ENCODE assay signal across 15 mouse cellular contexts in the genomic region with DNA sequence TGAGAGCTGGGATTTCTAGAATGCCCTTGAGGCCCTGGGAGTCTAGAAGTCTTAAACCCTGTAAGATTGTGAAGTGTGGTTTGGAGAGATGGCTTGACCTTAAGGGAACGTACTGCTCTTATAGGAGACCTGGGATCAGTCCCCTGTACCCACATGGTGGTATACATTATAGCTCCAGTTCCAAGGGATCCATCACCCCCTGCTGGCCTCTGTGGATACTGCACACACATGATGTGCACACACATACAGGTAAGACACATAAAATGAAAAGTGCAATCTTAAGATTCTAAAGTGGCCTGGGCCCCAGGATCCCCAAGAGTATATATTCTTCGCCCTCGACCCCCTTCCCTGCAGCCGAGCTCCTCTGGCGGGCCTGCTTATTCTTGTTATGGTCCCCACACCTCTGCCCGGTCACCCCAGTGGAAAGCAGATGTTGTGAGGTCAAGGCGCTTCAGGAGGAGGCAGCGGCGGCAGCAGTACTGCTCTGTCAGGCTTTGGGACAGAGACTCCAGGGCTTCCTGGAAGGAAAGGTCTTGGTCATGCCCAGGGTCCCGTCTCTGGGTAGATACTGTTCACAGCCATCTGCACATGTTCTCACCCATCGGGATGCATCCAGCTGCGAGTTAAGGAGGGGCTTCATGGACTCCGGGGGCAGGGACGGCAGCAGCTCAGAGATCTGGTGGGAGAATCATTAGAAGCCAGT. TPM values are rescaled to one million over a fixed set of nuclear protein-coding genes. Genes with fewer than 3 reads are reported as not detected.
A peak's percentile ranks its signal among the peaks of the same experiment; 100 is the strongest.
DNase-seq lines count a peak whose midpoint lies in the region; ATAC-seq and TF ChIP-seq lines count a peak whose summit lies in the region.
"Had no signal": no experiment of that assay in that cellular context is flagged by ENCODE, and none has a peak within 500 bp of the region (broad histone marks: within the 10 kb centered on the region; RNA-seq: fewer than 3 reads in every experiment).

No protein-coding gene starts in this region.

- no peak overlapping the region for H3K27ac ChIP-seq in liver, embryonic 14.5 days
- no peak overlapping the region for H3K27ac ChIP-seq in liver, embryonic 11.5 days (ENCODE audit: low read depth, low read length)
- no peak overlapping the region for H3K27ac ChIP-seq in kidney, adult 2 months (ENCODE audit: insufficient read depth, low read depth, low read length)
- H3K27ac ChIP-seq: forebrain, embryonic 15.5 days; limb, embryonic 12.5 days; neural tube, embryonic 13.5 days had no signal

- H3K27me3 ChIP-seq in liver, embryonic 14.5 days (ENCODE audit: control insufficient read depth, insufficient read depth, low read length): peaks cover 6% of the 10 kb centered on the region
- peaks cover 10% of the 10 kb centered on the region for H3K27me3 ChIP-seq in liver, embryonic 11.5 days (replicated peaks; ENCODE audit: control insufficient read depth, insufficient read depth, low read length)
- H3K27me3 ChIP-seq in kidney, adult 2 months (replicated peaks; ENCODE audit: control insufficient read depth, insufficient read depth, low read length): no peaks in the 10 kb centered on the region

- TF ChIP-seq CTCF in liver, embryonic 14.5 days (IDR thresholded peaks at IDR 0.05; ENCODE audit: low read depth): peak; percentile 26; the same call in 1 of the 2 replicates
- no peak for TF ChIP-seq CTCF in kidney, adult 2 months (conservative IDR thresholded peaks at IDR 0.05; ENCODE audit: insufficient read depth, insufficient read length, low read depth, low read length)

- no peak overlapping the region for H3K9ac ChIP-seq in liver, embryonic 14.5 days (replicated peaks)
- H3K9ac ChIP-seq in liver, embryonic 11.5 days (ENCODE audit: low read depth, low read length): no peak overlapping the region
- H3K9ac ChIP-seq: forebrain, embryonic 15.5 days; limb, embryonic 12.5 days had no signal

- no peak for TF ChIP-seq EP300 in liver, embryonic 14.5 days (IDR thresholded peaks at IDR 0.05; ENCODE audit: low read depth)

- ATAC-seq in liver, embryonic 14.5 days (ENCODE audit: insufficient read depth): no peak
- no peak for ATAC-seq in liver, embryonic 11.5 days (replicated peaks; ENCODE audit: low FRiP score)

- no peak overlapping the region for H3K4me2 ChIP-seq in liver, embryonic 14.5 days (ENCODE audit: low read depth)
- no peak overlapping the region for H3K4me2 ChIP-seq in liver, embryonic 11.5 days

- 84% methylated on average over 14 of the region's 14 CpGs for WGBS in liver, embryonic 14.5 days (ENCODE audit: insufficient replicate concordance)
- 92% methylated on average over 14 of the region's 14 CpGs for WGBS in liver, embryonic 11.5 days
- WGBS in kidney, adult 2 months: 96% methylated on average over 14 of the region's 14 CpGs

- H3K4me3 ChIP-seq in liver, embryonic 14.5 days (ENCODE audit: insufficient read depth in 1 of 2, low read depth in 2 of 2, low read length in 2 of 2): no peak overlapping the region
- no peak overlapping the region for H3K4me3 ChIP-seq in liver, embryonic 11.5 days (ENCODE audit: low read depth, low read length)
- no peak overlapping the region for H3K4me3 ChIP-seq in kidney, adult 2 months (ENCODE audit: insufficient read depth, low read depth, low read length)

- peaks cover 0 to 7% of the 10 kb centered on the region in 2 experiments; a peak in 2 of 4 replicates for H3K4me1 ChIP-seq in liver, embryonic 14.5 days (replicated peaks; ENCODE audit: control insufficient read depth in 2 of 2, insufficient read depth in 2 of 2, low read length in 1 of 2)
- no peaks in the 10 kb centered on the region; the same call in 1 of the 2 replicates for H3K4me1 ChIP-seq in liver, embryonic 11.5 days (replicated peaks; ENCODE audit: control insufficient read depth, insufficient read depth, low read length)
- H3K4me1 ChIP-seq in kidney, adult 2 months (ENCODE audit: control insufficient read depth, insufficient read depth, low read length): no peaks in the 10 kb centered on the region

- H3K9me3 ChIP-seq in liver, embryonic 14.5 days (ENCODE audit: control insufficient read depth, low read length): no peaks in the 10 kb centered on the region; the same call in 1 of the 2 replicates
- no peaks in the 10 kb centered on the region for H3K9me3 ChIP-seq in liver, embryonic 11.5 days (ENCODE audit: control insufficient read depth, low read length)
- H3K9me3 ChIP-seq: forebrain, embryonic 15.5 days; hindbrain, embryonic 15.5 days; limb, embryonic 12.5 days; neural tube, embryonic 13.5 days had no signal

- no peaks in the 10 kb centered on the region for H3K36me3 ChIP-seq in liver, embryonic 14.5 days (replicated peaks; ENCODE audit: control insufficient read depth, insufficient read depth, low read depth)
- H3K36me3 ChIP-seq in liver, embryonic 11.5 days (ENCODE audit: control insufficient read depth, insufficient read depth, low read length): peaks cover 2% of the 10 kb centered on the region; the same call in 1 of the 2 replicates
- no peaks in the 10 kb centered on the region for H3K36me3 ChIP-seq in kidney, adult 2 months (ENCODE audit: control insufficient read depth, insufficient read depth, low read length)
- H3K36me3 ChIP-seq: forebrain, embryonic 15.5 days; limb, embryonic 12.5 days had no signal

- no peak for TF ChIP-seq POLR2A in kidney, adult 2 months (IDR thresholded peaks at IDR 0.05; ENCODE audit: low read depth, low read length)

- DNase-seq in cerebellum, adult 18-20 months: peak; percentile 20 to 27
- no peak for DNase-seq in cerebellum, postnatal 36 days
- DNase-seq in liver, embryonic 14.5 days (ENCODE audit: low read depth in 3 of 3, low spot score in 3 of 3): no peak
- DNase-seq in liver, embryonic 11.5 days (ENCODE audit: low spot score): no peak
- DNase-seq in B cell, adult 2 months: peak; percentile 49 to 52
- DNase-seq in ZHBTc4 (ENCODE audit: low read depth, low spot score): peak; percentile 85
- no peak for DNase-seq in spleen, postnatal 4 days (ENCODE audit: low spot score in 2 of 2)
- no peak for DNase-seq in kidney, adult 2 months
- DNase-seq: cerebellum, adult 2 months; lung, adult 18-20 months; right cerebral cortex, postnatal 4 days had no signal

RNA-seq across cellular contexts. Expression of a gene that starts 1.9 kb away (rescaled TPM):
- polyA plus RNA-seq in liver, embryonic 14.5 days (2012; rRNA removed): 5.1 and 5.8 TPM in 2 replicates
- 4.6 and 4.7 TPM in 2 replicates for polyA plus RNA-seq in liver, embryonic 14.5 days (2014; fragmentation: Nextera tagmentation; extraction: Ambion mirVana)
- 16.7 and 17.3 TPM in 2 replicates for polyA plus RNA-seq in liver, embryonic 11.5 days (2014; fragmentation: Nextera tagmentation; extraction: Ambion mirVana)
- polyA plus RNA-seq in kidney, adult 2 months (2012; rRNA removed): 31.4 and 35.8 TPM in 2 replicates

RNA-seq across cellular contexts. Expression of a gene that starts 15.8 kb away (rescaled TPM):
- polyA plus RNA-seq in liver, embryonic 14.5 days (2012; rRNA removed): 0.03 and 0.04 TPM in 2 replicates
- polyA plus RNA-seq in liver, embryonic 14.5 days (2014; fragmentation: Nextera tagmentation; extraction: Ambion mirVana): not detected in 2 replicates
- polyA plus RNA-seq in liver, embryonic 11.5 days (2014; fragmentation: Nextera tagmentation; extraction: Ambion mirVana): 0.37 and 0.47 TPM in 2 replicates
- 0.38 and 0.94 TPM in 2 replicates for polyA plus RNA-seq in kidney, adult 2 months (2012; rRNA removed)

RNA-seq across cellular contexts. Expression of a gene that starts 16.0 kb away (rescaled TPM):
- polyA plus RNA-seq in liver, embryonic 14.5 days (2012; rRNA removed): 0.38 and 0.51 TPM in 2 replicates
- 0.04 and 0.08 TPM in 2 replicates for polyA plus RNA-seq in liver, embryonic 14.5 days (2014; fragmentation: Nextera tagmentation; extraction: Ambion mirVana)
- polyA plus RNA-seq in liver, embryonic 11.5 days (2014; fragmentation: Nextera tagmentation; extraction: Ambion mirVana): 1.0 and 1.1 TPM in 2 replicates
- 1.8 and 2.6 TPM in 2 replicates for polyA plus RNA-seq in kidney, adult 2 months (2012; rRNA removed)

RNA-seq across cellular contexts. Expression of a gene that starts 19.5 kb away (rescaled TPM):
- 0.88 and 0.96 TPM in 2 replicates for polyA plus RNA-seq in liver, embryonic 14.5 days (2012; rRNA removed)
- 0.04 and 0.39 TPM in 2 replicates for polyA plus RNA-seq in liver, embryonic 14.5 days (2014; fragmentation: Nextera tagmentation; extraction: Ambion mirVana)
- polyA plus RNA-seq in liver, embryonic 11.5 days (2014; fragmentation: Nextera tagmentation; extraction: Ambion mirVana): 0.57 and 0.62 TPM in 2 replicates
- polyA plus RNA-seq in kidney, adult 2 months (2012; rRNA removed): 1.9 and 2.7 TPM in 2 replicates

RNA-seq across cellular contexts. Expression of a gene that starts 26.3 kb away (rescaled TPM):
- polyA plus RNA-seq in liver, embryonic 14.5 days (2012; rRNA removed): 86.0 and 86.2 TPM in 2 replicates
- polyA plus RNA-seq in liver, embryonic 14.5 days (2014; fragmentation: Nextera tagmentation; extraction: Ambion mirVana): 130 and 131 TPM in 2 replicates
- 231 and 235 TPM in 2 replicates for polyA plus RNA-seq in liver, embryonic 11.5 days (2014; fragmentation: Nextera tagmentation; extraction: Ambion mirVana)
- 178 and 204 TPM in 2 replicates for polyA plus RNA-seq in kidney, adult 2 months (2012; rRNA removed)

Comparison
In these comparisons a context has a peak if more than half of its experiments do, and no peak if none do; other contexts are left out.
1. DNase-seq: peak in cerebellum, adult 18-20 months (2 of 2), B cell, adult 2 months (2 of 2) and ZHBTc4 (single experiment); none in cerebellum, postnatal 36 days (0 of 2), liver, embryonic 14.5 days (0 of 3), liver, embryonic 11.5 days (single experiment), spleen, postnatal 4 days (0 of 2) and kidney, adult 2 months (single experiment).